Mouse (Mus musculus): ENCODE measurements around the gene Hes3.

Hes3 gene

DNA sequence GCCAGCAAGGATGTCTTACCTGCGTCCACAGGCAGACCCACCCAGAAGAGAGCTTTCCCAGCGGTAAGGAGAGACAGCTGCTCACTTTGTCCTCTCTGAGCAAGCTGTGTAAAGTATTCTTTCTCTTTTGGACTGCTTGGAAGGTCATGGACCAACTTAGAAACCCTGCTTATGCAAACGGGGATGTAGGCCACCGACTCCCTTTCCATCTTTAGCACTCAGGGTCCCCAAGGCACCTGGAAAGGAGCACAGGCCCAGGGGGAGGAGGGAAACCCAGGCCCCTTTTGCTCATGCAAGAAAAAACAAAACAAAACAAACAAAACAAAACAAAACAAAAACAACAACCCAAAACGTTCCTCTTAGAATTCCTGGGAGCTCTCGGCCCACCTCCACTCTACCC is at the start of gene Hes3:
Gene Hes3 (minus strand): TSS at position 101 of the 400 bp plus-strand sequence.
- DNase-seq (ENCODE audit: low read depth, low spot score) = no peak

DNA sequence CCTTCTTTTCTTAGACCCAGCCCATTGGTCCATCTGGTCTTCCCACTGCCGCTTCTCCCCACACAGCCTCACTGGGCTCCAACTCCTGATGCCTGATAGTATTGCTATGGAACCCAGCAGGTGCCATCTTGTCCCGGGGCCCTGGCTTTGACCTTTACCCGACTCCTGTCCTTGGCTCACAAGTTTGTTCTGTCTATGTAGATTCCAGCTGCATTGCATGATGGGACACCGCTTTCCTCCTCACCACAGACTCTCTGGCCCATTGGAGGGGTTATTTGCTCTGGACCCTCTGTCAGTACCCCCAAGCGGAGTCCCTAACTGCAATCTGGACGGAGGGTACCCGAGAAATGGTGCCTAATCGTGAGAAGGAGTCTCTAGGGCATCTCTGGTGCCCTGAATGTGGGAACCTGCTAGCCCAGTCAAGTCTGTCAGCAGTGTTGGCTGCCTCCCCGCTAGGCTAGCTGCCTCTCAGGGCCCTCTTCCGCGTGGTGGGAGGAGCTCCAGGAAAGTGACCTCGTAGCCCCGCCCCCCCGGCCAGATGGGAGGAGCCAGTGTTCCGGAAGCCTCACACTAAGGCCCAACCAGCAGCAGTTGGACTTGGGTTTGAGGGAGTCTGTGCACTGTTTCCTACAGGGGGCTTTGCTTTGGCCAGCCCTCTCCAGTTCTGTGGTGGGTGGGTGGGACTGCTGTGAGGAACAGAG is 49.3 kb upstream of the Hes3 start:
- DNase-seq (ENCODE audit: low read depth, low spot score) = no peak

DNA sequence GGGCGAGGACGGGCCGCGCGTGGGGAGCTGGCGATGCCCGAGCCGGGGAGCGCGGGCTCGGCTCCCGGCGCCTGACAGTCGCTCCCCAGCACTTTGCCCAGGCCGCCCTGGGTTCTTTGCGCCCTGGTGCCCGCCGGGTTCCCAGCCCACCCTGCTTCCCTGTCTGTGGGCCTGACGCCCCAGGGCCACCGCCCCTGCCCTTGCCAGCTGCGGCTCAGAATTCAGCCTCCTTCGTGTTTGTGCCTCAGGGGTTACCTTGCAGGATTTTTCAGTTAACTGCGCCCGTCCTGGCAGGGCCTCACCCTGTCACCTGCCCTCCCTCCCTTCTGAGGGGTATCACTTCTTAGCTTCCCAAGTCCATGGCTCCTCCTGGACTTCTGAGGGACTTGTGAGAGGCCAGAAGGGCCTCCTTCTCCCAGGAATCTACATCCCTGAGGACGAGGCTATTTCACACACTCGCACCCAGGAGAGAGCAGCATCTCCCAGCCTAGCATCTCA is 47.9 kb upstream of the Hes3 start:
- no peak for DNase-seq (ENCODE audit: low read depth, low spot score)

DNA sequence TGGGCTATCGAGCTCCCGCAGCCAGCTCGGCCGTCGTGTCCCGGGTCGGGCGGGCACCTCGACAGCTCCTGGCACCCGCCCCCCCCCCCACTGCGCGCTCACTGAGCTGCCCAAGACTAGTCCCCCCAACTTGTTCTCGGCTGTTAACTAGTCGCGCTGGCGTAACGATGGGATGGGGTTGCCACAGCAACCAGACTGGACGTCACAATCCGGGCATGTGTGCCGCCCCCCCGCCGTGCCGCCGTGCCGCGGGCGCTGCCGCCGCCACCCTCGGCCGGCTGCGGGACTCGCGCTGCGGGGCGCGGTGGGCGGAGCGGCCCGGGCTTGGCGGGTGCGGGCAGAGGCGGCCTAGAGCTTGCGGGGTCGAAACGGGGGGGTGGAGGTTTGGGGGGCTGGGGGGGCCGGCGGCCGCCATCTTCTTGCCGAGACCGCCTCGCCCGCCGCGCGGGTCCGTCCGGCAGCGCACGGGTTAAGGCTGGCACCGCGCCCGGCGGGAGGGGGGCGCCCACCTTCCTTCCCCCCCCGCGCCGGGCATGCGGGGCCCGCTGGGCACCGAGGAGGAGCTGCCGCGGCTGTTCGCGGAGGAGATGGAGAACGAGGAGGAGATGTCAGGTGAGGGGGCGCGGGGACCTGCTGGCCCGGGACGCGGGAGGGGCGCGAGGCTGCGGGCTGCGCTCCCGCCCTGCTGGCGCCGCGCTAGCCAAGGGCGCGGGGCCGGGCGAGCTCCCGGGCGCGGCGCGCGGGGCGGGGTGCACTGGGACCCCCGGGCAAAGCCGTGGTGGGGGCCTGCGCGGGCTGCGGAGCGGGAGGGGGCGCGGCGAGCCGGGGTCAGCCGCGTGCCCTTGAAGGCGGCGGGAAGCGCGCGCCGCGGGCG is 47.2 kb upstream of the Hes3 start, which contains the start of gene Chd5:
Gene Chd5 (plus strand): TSS at position 233 of the 874 bp plus-strand sequence.
- no peak for DNase-seq (ENCODE audit: low read depth, low spot score)

DNA sequence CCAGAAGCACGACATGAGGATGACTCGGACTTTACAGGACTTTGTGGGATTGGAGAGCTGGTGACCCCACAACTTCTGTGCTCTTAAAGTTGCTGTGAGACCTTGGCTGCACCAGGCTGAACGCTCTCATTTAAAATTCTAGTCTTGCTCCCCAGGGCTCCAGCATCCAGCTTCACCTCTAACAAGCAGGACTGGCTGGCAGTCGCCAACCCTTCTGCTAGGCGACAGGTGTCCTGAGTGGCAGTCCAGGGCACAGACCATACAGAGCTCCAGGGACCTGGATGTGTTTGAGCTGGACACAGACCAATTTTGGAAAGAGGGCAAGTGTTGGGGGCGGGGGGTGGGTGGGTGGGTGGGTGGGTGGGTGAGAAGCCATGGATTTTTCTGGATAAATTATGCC is 46.3 kb upstream of the Hes3 start:
- no peak for DNase-seq (ENCODE audit: low read depth, low spot score)

DNA sequence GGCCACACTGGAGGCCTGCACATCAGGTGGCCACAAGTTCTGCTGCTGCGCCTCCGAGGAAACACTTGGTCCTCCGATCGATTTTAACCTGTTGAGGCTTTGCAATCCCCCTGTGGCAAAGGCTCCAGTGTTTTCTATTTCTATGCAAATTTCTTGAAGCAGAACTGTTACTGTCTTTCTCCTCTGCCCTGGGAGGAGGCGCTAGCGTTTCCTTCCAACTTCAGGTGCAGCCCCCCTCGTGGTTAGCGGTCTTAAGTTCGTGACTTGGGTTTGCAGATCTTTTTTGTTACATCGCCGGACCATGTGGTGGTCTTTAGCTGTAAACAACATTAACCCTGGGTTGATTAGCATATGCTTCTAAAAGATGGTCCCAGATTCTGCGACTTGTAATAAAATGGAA is 42.1 kb upstream of the Hes3 start:
- DNase-seq (ENCODE audit: low read depth, low spot score) = no peak

DNA sequence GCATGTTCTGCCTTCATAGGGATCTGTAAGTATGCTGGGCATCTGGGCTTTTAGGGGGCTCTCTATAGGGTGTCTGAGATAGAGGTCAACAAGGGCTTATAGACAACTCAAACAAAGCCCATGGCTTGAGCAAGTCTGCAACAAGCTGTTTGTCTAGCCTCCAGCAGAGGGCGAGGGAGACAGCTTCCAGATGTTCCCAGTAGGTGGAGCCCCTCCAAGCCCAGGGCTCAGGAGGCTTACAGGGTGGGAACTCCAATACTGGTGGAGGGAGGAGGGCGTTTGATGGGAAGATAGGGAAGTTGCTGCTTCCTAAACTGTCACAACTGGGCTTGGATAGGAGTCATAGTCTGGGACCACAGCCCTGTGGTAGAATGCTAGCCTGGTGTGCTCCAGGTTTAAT is 41.5 kb upstream of the Hes3 start:
- peak; percentile 81 for DNase-seq (ENCODE audit: low read depth, low spot score)

DNA sequence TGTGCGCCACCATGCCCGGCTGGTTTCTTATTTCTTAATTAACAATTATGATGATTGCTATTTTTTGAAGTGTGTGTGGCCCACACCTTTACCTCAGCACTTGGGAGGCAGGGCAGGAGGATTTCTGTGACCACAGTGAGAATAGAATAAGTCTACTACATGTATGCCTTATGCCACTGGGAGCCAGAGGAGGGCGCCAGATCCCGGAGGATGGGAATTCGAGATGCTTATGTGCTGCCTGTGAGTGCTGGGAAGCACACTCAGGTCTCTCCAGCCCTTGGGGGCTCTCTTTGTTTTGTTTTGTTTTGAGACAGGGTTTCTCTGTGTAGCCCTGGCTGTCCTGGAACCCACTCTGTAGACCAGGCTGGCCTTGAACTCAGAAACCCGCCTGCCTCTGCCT is 37.2 kb upstream of the Hes3 start:
- peak; percentile 49 for DNase-seq (ENCODE audit: low read depth, low spot score)

DNA sequence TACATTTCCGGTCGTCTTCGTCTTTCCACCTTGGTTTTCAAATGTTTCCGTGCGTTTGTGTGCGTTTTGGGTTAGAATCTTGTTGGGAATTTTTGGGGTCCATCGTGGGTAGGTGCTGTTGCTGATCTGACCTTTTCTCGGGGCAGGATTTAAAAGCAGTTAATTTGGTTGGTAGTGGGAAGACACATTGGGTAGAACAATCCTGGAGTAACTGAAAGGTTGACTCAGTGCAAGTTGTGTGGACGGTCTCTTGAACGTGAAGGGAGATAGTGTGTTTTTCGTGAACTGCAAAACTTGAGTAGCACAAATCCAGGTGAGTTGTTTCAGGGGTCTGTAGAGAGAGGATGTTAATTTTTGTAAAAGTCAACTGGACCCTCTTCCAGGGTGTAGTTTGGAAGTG is 35.1 kb upstream of the Hes3 start:
- DNase-seq (ENCODE audit: low read depth, low spot score) = no peak

DNA sequence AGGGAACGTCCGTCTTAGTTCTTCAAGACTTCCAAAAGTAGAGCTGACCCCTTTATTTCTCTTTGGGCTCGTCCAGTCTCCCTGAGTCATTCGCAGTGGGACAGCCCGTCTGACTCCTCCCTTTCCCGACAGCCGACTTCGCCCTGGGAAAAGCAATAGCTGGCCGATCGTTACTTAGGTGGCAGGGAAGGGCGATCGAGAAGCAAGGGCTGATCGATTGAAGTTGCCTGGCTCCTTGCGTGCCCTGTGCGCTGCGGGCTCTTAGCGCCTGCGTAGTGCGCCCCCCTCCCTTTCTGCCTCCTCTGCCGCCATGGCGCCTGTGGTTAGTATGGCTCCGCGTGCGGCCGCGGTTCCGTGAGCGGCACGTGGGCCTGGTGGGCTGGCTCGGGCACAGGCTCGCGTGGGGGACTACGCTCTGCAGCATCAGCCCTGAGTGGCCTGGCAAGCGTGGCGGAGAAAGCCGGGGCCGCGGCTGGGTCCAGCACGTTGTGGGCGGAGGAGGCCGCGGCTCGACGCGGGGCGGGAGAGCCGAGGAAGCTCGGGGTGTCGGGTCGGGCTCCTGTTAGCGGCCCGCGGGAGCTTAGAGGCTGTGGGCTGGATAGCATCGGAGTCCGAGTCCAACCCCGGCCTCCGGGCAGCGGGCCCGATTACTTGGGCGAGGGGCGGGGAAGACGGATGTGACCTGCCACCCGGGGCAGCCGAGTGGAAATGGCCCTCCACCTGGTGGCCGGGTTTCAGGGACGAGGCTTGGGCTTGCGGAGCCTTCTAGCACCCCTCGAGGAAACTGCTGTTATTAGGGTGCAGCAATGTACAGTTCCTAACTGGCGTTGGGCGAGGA is 34.3 kb upstream of the Hes3 start, which contains the start of gene Rpl22:
Gene Rpl22 (plus strand): TSS at position 169 of the 838 bp plus-strand sequence.
- peak; percentile 98 for DNase-seq (ENCODE audit: low read depth, low spot score)

DNA sequence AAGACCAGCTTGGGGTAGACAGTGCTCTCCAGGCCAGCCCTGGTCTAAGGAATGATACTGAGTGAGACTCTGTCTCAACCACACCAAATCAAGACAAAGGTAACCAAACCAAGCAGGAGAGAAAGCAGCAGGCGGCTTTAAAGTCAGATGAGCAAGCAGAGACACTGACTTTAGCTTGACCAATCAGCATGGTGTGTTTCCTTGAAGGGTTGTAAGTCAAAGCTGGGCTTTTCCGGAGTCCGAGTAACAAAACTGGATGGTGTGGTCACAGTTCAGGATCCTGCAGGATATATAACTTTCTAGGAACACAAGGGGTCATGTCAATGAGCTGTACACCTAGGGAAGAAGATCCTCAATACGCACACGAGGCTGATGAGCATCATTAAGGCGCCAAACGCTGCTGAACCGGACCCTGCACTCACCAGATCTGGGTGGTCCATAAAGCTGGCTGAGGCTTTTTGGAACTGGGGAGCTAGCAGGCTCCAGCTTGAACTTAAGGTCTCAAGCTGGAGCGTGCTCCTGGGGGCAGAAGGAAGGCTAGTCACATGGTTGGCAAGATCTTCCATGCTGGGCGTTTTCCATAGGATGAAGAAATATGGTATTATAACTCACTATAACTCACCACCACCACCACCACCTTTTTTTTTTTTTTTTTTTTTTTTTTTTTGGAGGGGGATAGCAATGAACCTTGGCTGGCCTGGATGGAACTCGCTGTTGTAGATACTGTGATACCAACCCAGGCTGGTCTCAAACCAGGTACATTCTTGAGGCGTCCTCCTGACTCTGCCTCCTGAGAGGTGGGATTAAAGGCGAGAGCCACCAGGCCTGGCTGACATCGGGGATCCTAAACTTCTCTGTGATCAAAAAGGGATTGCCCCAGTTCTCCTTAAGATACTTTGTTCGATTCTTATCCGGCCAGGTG is 33.4 kb upstream of the Hes3 start:
- DNase-seq (ENCODE audit: low read depth, low spot score) = no peak

DNA sequence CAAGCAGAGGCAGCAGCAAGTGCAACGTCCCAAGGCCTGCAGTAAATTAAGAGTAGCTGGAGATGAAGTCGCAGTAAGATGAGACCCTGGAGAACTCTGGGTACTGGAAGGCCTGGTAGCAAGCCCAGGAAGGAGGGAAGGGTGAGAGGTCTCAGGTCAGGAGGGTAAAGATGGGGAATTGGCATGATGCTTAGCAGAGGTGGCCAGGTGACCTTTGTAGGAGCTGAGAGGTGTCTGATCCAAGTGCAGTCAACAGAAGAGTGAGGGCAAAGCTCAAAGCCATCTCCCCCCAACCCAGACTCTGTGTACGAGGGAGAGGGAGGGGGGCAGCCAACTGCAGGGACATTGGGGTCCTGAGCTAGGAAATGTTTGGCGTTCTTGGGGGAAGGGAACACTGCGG is 30.0 kb upstream of the Hes3 start:
- DNase-seq (ENCODE audit: low read depth, low spot score) = no peak

DNA sequence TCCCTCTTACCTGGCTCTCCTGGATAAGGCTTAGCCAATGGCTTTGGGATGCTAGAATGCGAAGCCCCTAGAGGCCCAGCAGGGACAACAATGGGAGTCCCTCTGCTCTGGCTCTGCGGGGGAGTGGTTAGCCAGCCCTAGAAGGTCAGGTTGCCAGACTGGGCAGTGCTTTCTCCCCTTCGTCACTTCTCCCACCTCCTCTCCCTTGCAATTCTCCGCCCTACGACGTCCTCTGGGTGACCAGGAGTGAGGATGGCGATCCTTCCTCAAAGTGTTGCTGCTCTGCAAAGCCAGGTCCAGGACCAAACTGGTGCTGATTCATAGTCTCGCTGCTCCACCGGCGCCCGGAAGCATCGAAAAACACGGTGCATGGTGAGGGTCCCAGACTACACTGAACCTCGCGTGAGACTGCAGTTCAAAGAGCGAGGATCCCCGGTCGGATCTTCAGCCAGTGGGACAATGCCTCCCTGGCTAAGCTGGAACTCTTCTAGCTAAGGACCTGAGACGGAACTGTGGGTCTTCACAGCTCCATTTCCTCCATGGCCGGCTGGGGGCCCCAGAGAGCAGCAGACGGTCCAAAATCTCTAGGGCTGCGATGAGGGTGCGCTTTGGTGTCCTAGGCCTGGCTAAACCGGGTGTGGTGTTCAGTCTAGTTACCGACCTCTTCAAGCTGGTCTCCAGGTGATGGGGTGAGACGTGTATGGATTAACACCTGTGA is 27.2 kb upstream of the Hes3 start, which contains the start of gene Rnf207:
Gene Rnf207 (minus strand): TSS at position 477 of the 718 bp plus-strand sequence.
- peak; percentile 44 for DNase-seq (ENCODE audit: low read depth, low spot score)

DNA sequence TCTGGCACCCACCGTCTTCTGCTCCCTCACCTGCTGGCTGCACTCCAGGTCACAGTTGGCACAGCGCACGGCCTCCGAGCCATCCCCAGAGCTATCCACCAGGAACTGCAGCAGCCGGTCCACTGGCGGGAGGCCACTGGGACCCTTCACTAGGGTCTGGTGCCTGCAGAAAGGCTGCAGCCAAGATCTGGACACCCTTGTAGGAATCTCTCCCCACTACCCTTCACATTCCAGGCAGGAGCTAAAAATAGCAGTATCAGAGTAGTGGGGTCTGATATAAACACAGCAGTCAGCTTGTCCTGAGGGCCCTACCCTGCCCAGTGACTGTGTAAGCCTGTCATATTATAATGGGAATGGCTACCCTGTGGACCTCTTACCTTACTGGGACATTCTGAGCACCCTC is 26.2 kb upstream of the Hes3 start:
- no peak for DNase-seq (ENCODE audit: low read depth, low spot score)

DNA sequence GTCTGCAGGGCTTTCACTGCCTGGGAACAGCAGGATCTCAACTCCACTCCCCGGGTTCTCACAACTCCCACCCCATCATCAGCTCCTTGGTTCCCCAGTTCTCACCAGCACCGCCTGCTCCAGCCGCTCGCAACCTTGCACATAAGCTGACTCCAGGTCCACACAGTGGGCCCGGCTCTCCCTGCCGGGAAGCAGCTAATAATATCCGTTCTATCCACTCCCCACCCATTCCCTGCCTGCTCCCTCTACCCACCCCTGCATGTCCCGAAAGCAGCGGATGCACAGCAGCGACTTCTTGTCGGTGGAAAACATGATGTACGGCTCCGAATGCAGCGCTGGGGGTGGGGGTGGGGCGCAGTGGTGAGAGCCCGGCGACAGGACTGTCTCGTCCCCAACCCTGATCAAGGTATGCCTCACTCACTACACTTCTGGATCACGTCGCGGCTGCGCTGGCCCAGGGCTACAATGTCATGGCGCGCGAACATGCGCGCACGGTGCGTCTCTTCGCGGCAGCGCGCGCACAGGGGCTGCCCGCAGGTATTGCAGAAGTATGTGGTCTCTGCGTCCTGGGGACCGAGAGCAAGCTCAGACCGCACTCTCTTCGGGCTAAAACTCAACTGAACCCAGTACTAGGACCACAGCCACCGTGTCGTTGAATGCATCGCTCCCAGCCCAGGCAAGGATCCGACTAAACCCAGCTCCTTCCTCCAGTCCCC is 24.2 kb upstream of the Hes3 start:
- DNase-seq (ENCODE audit: low read depth, low spot score) = no peak

DNA sequence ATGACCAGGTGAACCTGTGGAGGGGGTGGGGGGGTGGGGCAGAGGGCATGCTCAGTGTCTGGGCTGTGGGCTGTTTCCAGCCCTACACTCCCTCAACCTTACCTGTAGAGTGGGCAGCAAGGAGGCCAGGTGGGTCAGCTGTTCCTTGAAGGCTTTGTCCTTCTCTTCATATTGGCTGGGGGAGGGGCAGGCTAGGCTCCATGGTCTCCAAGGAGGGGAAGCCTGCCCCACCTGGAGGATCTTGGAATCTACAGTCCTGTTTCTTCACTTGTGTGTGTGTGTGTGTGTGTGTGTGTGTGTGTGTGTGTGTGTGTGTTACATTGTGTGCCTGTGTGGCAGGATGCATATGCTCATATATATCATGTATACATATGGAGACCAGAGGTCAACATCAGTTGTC is 22.5 kb upstream of the Hes3 start:
- no peak for DNase-seq (ENCODE audit: low read depth, low spot score)

DNA sequence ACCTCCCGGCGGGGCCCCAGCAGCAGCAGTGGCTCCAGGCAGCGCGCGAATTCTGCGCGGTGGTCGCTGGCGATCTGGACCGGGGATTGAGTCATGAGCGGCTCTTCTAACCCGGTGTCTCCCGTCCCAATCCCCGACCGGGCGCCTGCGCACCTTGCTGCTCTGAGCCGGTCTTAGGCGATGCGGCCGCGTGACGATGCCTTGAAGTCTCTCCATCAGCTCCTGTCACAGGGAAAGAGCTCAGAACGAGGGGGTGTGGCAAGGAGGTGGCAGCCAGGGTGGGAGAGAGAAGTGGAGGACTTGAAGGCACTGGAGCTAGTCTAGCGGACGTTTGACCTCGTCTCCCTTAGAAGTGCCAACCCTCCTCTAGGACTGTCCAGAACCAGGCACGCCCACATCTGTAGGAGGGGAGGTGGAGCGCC is 21.8 kb upstream of the Hes3 start:
- no peak for DNase-seq (ENCODE audit: low read depth, low spot score)

DNA sequence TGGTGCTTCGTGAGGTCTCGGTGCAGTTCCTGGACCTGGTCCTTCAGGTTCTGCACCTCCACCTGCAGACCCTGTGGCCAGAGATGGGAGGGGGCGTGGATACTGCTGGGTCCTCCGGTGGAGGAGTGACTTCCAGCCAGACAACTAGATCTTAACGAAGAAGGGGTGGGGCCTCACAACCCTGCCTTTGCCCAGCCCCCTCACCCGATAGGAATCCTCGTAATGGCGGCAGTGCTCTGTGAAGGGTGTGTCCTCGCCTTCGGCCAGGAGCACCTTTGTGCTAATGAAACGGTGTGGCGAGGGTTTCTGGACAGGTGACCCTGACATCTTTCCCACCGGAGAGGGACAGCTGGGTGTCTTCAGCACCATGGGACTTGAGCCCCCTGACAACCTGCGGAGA is 20.7 kb upstream of the Hes3 start:
- DNase-seq (ENCODE audit: low read depth, low spot score) = no peak

DNA sequence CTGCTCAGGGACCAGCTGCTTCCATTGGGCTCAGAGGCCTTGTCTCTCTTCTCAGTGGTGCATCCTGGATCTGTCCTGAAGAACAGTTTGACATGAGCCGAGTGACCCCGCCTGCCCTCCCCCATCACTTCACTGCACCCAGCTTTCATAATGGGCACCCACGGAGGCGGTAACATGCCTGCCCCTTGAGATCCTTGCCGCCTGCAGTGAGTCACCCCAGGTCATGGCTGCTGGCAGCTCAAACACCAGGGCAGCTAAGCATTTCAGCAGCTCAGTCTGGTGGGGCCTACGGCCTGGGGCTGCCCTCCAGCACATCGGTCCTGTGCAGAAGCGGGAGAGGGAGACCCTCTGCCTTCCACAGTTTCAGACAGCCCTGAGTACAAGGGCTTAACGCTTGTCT is 16.1 kb upstream of the Hes3 start:
- no peak for DNase-seq (ENCODE audit: low read depth, low spot score)

All from mesoderm, embryonic 11.5 days (tissue).